Mouse (Mus musculus) T-helper 1 cell (primary cell): ENCODE measurements around the gene Nudt14.

Experiments
- in situ Hi-C: fragments of 300-600 bp; cut with MboI, MseI; formaldehyde crosslinking; loops from one replicate; pipeline ENCODE4 v1.15.1; 2025; ENCODE audit warnings: high pct_unique_total_duplicates

Nudt14 gene

DNA sequence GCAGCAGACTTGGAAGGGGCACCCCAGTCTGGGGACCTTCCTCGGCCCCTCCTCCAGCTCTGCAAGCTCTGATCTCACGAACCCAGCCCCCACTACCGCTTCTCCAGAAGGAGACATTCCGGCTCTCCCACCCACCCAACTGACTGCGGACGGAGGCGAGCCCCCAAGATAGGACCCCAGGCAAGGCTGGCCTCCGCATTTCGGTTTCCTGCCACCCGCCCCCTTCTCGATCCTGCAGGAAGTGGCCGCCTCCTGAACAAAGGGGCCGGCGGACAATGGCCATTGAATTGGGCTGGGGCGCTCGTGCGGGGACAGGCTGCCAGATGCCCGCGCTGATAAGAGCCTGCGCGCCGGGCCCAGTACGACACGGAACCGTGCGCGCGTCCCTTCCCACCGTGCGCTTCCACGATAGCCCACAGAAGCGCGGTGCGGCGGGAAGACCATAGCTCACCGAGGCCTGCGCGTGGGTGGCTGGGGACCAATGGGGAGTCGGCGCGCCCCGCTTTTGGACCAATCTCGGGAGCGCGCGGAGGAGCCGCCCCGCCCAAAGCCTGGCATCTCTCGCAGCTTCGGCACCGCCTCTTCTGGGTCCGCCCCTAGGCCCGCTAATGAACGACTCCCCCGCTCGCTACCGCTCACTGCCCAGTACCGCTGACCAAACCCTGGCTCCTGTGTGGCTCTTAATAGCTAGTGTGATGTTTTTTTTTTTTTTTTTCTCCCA is 8.3 kb upstream of the Nudt14 start:
- in situ Hi-C loops = no loop called here

GRCm38 (mm10) chr12:112947307-112947706 is 5.4 kb upstream of the Nudt14 start:
- in situ Hi-C loops = loop anchor here (5.0 kb wide), 1 partner anchor 75 kb away; no protein-coding TSS in a partner anchor

- in situ Hi-C loops = no loop called here
Observed at GRCm38 (mm10) chr12:112943669-112944068, 1.7 kb upstream of the Nudt14 start.

- in situ Hi-C loops = no loop called here
Observed at GRCm38 (mm10) chr12:112941156-112941775, 658 bp downstream of the Nudt14 start.

DNA sequence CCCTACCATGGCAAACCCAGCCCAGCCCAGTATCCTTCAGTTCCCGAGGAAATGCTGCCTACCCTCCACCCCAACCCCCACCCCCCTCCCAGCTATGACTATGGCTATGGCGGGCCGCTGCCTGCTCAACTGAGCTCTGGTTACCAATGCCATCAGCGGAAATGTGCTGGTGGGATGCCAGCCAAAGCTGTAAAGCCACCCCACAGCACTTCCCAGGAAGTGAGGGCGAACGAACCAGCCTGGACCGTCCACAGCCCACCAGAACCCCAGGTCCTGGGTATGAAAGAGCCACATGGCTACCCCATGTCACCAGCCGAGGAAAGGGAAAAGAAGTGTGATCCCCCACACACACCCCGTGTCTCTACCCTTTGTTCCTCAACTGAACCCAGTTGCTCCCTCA is 1.2 kb downstream of the Nudt14 start:
- in situ Hi-C loops = no loop called here

- in situ Hi-C loops = no loop called here
Observed at GRCm38 (mm10) chr12:112940238-112940637, 1.7 kb downstream of the Nudt14 start.

GRCm38 (mm10) chr12:112938873-112939565 is 2.9 kb downstream of the Nudt14 start:
- in situ Hi-C loops = no loop called here

GRCm38 (mm10) chr12:112938366-112938765 is 3.6 kb downstream of the Nudt14 start:
- in situ Hi-C loops = no loop called here

DNA sequence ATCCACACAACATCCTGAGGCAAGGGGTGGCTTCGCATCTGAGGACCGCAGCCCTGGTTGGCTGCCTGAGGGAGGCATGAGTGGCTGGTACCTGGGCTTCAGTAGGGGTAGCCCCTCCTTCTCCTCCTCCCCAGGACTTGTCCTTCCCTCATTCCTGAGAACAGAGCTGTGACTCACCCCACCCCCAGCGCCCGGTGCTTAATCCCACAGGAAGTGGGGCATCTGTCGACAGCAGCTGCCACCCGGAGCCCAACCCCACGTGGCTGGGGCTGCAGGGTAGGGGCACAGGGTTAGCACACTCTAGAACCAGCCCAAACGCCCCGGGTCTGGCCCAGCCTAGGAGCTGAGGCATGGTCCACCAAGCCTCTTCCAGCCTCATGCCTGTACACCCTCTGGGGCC is 4.0 kb downstream of the Nudt14 start:
- in situ Hi-C loops = no loop called here

DNA sequence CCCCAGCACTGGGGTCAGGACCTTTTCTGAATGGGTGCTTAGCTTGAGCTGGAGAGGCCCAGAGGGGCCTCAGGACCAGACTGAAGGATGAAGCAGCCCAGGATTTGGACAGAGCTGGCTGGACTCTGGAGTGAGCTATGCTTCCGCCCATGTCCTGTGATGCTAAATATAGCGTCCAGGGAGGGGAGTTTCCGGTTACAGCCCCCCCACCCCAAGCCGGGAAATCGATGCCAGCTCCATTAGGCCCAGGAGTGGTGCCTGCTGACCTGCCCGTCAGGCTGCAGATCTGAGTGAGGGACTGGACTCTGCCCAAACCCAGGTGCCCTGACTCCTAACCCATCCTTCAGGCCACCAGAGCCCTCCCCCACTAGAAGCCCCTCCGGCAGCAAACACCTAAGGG is 9.3 kb downstream of the Nudt14 start:
- in situ Hi-C loops = no loop called here

DNA sequence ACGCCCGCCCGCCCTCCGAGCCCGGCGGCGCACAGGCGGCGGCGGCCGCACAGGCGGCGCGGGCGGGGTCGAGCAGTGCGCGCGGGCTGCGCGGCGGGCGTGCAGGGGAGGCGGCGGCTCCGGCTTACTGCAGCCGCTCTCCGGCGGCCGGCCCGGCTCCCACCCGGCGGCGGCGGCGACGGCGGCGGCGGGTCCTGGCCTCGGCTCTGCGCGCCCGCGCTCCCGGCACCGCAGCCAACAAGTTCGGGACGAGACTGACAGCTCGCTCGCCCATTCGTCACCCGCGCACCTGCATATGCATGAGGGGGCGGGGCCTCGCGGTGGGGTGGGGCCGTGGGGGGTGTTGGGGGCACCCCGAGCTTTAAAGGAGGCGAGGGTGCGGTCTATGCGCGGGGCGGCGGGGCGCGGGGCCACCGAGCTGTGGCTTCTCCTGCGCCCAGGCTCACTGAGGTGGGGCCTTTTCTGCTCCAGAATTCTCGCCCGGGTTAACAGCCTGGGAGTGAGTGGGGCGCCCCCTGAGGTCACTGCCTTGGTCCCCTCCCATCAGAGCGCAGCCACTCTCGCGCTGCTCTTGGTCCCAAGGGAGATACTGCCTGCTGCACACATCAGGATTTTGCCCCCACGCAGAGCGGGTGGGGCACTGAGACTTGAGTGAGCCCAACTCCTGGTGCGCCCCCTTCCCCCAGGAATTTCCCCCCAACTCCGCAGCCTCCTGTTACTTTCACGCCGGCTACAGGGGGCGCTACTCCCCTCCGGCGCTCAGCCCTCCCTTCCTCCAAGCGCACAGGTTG is 12.2 kb downstream of the Nudt14 start, which contains the start of gene Jag2:
Jag2 (minus strand) TSS at position 215 of the 791 bp plus-strand sequence.
- in situ Hi-C loops = loop anchor here (10.0 kb wide), 1 partner anchor 1275 kb away; no protein-coding TSS in a partner anchor

DNA sequence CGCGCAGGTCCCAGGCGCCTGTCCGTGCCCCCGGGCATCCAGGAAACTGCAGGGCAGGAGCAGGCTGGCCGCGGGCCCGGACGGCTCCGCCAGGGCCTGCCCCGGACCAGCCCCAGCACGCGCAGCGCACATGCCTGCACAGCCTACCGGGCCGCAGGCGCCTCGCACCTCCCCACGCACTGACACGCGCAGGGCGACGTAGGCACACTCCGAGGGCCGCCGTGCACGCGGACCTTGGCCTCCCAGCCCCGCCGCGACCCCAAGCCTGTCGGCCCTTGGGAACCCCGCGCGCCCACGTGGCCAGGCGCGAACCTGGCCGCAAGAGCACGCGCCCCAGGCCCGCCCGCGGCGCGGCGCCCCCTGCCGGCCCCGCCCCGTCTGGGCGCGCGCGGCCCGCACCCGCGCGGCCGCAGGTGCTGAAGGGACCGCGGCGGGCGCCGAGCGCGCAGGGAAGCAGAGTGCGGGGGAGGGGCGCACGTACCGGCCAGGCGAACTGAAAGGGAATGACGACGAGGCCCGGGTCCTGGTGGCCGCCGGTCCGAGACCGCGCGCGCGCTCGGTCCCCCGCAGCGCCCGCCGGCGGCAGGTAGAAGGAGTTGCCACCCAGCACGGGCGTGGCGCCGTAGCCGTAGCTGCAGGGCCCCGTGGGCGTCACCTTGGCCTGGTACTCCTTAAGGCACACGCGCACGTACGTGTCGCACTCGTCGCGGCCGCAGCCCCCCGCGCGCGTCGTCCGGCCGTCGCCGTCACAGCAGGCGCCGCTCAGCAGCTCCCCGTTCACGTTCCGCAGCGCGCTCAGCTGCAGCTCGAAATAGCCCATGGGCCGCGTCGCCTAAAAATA is 13.3 kb downstream of the Nudt14 start:
- in situ Hi-C loops = loop anchor here (10.0 kb wide), 1 partner anchor 1276 kb away; no protein-coding TSS in a partner anchor

GRCm38 (mm10) chr12:112927265-112927664 is 14.7 kb downstream of the Nudt14 start:
- in situ Hi-C loops = loop anchor here (10.0 kb wide), 1 partner anchor 1278 kb away; no protein-coding TSS in a partner anchor

- in situ Hi-C loops = loop anchor here (10.0 kb wide), 1 partner anchor 1279 kb away; no protein-coding TSS in a partner anchor
Observed at GRCm38 (mm10) chr12:112925950-112926349, 16.0 kb downstream of the Nudt14 start.

DNA sequence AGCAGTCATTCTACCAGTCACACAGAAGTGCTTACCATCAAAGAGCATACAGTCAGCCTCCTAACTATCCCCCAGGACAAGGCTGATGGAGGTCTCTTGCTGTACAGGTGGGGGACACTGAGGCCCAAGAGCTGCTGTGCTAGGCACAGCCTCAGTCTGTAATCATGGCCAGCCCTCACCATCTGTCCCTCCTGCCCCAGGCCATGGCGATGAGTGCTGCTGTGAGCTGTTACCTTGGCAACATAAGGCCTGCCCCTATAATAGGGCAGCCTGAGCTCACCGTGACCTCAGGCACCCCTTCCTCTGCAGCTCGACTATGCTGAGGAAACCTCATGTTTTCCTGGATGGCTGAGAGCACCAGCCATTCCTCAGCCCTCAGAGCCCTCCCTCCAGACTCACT is 19.4 kb downstream of the Nudt14 start:
- in situ Hi-C loops = loop anchor here (10.0 to 25.0 kb wide), 2 partner anchors 810 to 1282 kb away; partner anchors contain the start of gene Aspg

- in situ Hi-C loops = loop anchor here (10.0 to 25.0 kb wide), 2 partner anchors 809 to 1283 kb away; partner anchors contain the start of gene Aspg
Observed at GRCm38 (mm10) chr12:112921518-112921917, 20.4 kb downstream of the Nudt14 start.

- in situ Hi-C loops = loop anchor here (25.0 kb wide), 1 partner anchor 806 kb away; the partner anchor contains the start of gene Aspg
Observed at GRCm38 (mm10) chr12:112917906-112918305, 24.0 kb downstream of the Nudt14 start.

- in situ Hi-C loops = loop anchor here (25.0 kb wide), 1 partner anchor 805 kb away; the partner anchor contains the start of gene Aspg
Observed at GRCm38 (mm10) chr12:112917486-112917885, 24.4 kb downstream of the Nudt14 start.

DNA sequence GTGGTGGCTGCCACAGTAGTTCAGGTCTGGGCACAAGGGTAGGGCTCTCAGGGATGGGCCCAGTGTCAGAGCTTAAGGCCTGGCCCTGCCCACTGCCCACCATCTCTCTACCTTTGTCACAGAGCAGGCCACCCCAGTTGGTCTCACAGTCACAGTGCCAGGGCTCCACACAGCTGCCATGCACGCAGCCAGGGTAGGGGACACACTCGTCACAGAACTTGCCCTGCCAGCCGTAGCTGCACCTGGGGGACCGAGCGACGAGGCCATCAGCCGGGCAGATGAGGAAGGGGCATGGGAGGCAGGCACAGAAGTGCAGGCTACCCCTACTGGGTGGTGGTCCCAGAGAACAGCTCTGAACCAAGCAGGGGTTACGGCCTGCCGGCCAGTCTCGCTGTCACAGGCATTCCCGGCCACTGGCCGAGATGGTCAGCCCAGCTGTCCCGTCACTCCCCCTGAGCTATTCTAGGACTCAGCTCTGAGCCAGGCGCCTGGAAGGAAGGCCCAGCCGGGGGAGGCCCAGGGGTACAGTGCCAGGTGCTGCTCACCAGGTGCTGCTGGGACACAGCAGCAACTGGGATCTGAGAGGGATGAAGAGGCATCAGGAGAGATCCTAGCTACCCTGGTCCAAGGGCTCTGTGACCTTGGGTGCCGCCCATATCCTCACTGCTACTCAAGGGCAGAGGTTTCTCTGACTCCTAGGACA is 25.1 kb downstream of the Nudt14 start:
- in situ Hi-C loops = loop anchor here (25.0 kb wide), 1 partner anchor 805 kb away; the partner anchor contains the start of gene Aspg
